Mouse (Mus musculus): ENCODE results near the gene Olfr1389. TPM values are rescaled to one million over a fixed set of nuclear protein-coding genes. Genes with fewer than 3 reads are reported as not detected.
A peak's percentile ranks its signal among the peaks of the same experiment; 100 is the strongest.
"Not testable (repeated sequence)": the region's sequence is repeated elsewhere in the genome, so short reads cannot be mapped to it uniquely, and the experiment has no call there.

The Olfr1389 gene
- not detected in 2 replicates for polyA plus RNA-seq (2014; fragmentation: Nextera tagmentation; extraction: Ambion mirVana)

DNA sequence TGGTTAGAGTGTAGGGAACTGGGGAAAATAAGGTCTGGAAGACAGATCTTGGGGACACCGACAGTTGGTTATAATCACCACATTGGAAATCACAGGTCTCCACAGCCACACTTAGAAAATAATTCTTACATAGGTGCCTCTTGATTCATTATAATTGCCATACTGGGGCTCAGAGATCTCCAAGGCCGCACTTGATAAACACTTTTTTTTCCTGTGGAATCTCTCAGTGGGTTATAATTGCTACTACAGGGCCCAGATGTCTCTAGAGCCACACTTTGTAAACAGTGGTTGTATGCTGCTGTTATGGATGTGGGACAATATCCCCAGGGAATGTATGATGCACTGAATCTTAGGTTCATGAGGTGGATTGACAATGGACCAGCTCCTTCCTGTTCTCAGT lies at the start of gene Olfr1389:
TSS of gene Olfr1389 (plus strand) at position 301 of the 400 bp plus-strand sequence.
- no peak for ATAC-seq (replicated peaks; ENCODE audit: insufficient number of reproducible peaks, low FRiP score, low TSS enrichment, low read depth)
- Histone ChIP-seq H3K4me3 (ENCODE audit: low read depth, low read length) (no peak within 1 kb of the TSS), H3K27me3 (ENCODE audit: control insufficient read depth, insufficient read depth, low read length) (no peaks in the 10 kb centered on the region), H3K4me2 (ENCODE audit: low read depth, low read length) (no peak within 1 kb of the TSS), H3K36me3 (replicated peaks; ENCODE audit: control insufficient read depth, insufficient read depth, low read depth, low read length) (no peaks in the 10 kb centered on the region), H3K9ac (replicated peaks; ENCODE audit: low read length) (no peak within 1 kb of the TSS), H3K4me1 (ENCODE audit: control insufficient read depth, insufficient read depth, low read length) (no peaks in the 10 kb centered on the region), H3K9me3 (replicated peaks; ENCODE audit: control insufficient read depth, low read length) (no peaks in the 10 kb centered on the region), H3K27ac (replicated peaks; ENCODE audit: low read depth, low read length) (no peak within 1 kb of the TSS)
- DNase-seq (ENCODE audit: low spot score), result no peak
- WGBS, result 95% methylated on average over 2 of the region's 2 CpGs

DNA sequence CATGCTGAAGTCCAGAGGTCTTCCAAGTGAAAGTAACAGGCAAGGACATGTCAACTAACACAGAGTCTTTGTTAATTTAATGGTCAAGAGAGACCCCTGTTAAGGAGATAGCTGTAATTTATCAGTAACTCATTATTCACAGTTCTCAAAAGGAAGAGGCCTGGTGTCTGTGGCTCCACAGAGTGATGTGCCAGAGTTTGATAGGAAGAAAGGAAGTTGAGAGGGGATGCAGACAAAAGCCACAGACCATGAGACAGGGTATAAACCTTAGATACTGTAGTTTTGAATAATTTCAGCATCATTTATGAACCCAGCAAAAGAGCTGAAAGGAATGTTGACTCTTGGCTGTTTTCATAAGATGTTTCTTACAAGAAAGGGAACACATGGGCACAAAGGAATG lies 39.7 kb upstream of the Olfr1389 start:
- H3K9ac ChIP-seq (replicated peaks; ENCODE audit: low read length), result no peak overlapping the region
- no peaks in the 10 kb centered on the region for H3K36me3 ChIP-seq (replicated peaks; ENCODE audit: control insufficient read depth, insufficient read depth, low read depth, low read length)
- H3K4me3 ChIP-seq (ENCODE audit: low read depth, low read length), result no peak overlapping the region
- no peak for ATAC-seq (replicated peaks; ENCODE audit: insufficient number of reproducible peaks, low FRiP score, low TSS enrichment, low read depth)
- no peaks in the 10 kb centered on the region for H3K27me3 ChIP-seq (ENCODE audit: control insufficient read depth, insufficient read depth, low read length)
- no peaks in the 10 kb centered on the region for H3K4me1 ChIP-seq (ENCODE audit: control insufficient read depth, insufficient read depth, low read length)
- DNase-seq (ENCODE audit: low spot score), result no peak
- no peak overlapping the region for H3K27ac ChIP-seq (replicated peaks; ENCODE audit: low read depth, low read length)
- H3K9me3 ChIP-seq (replicated peaks; ENCODE audit: control insufficient read depth, low read length), result no peaks in the 10 kb centered on the region
- no peak overlapping the region for H3K4me2 ChIP-seq (ENCODE audit: low read depth, low read length)

GRCm38 (mm10) chr11:49386118-49386517 lies 36.7 kb upstream of the Olfr1389 start:
- not testable (repeated sequence) for ATAC-seq (replicated peaks; ENCODE audit: insufficient number of reproducible peaks, low FRiP score, low TSS enrichment, low read depth); H3K4me3 ChIP-seq (ENCODE audit: low read depth, low read length); DNase-seq (ENCODE audit: low spot score); H3K4me2 ChIP-seq (ENCODE audit: low read depth, low read length); H3K36me3 ChIP-seq (replicated peaks; ENCODE audit: control insufficient read depth, insufficient read depth, low read depth, low read length); H3K9me3 ChIP-seq (replicated peaks; ENCODE audit: control insufficient read depth, low read length); H3K4me1 ChIP-seq (ENCODE audit: control insufficient read depth, insufficient read depth, low read length); H3K9ac ChIP-seq (replicated peaks; ENCODE audit: low read length); H3K27me3 ChIP-seq (ENCODE audit: control insufficient read depth, insufficient read depth, low read length); H3K27ac ChIP-seq (replicated peaks; ENCODE audit: low read depth, low read length)
- 94% methylated on average over 7 of the region's 7 CpGs for WGBS

GRCm38 (mm10) chr11:49392707-49393106 lies 30.2 kb upstream of the Olfr1389 start:
- not testable (repeated sequence) for H3K36me3 ChIP-seq (replicated peaks; ENCODE audit: control insufficient read depth, insufficient read depth, low read depth, low read length); H3K27me3 ChIP-seq (ENCODE audit: control insufficient read depth, insufficient read depth, low read length); H3K9ac ChIP-seq (replicated peaks; ENCODE audit: low read length); H3K4me2 ChIP-seq (ENCODE audit: low read depth, low read length); H3K9me3 ChIP-seq (replicated peaks; ENCODE audit: control insufficient read depth, low read length); H3K4me3 ChIP-seq (ENCODE audit: low read depth, low read length); ATAC-seq (replicated peaks; ENCODE audit: insufficient number of reproducible peaks, low FRiP score, low TSS enrichment, low read depth); DNase-seq (ENCODE audit: low spot score); H3K27ac ChIP-seq (replicated peaks; ENCODE audit: low read depth, low read length); H3K4me1 ChIP-seq (ENCODE audit: control insufficient read depth, insufficient read depth, low read length)
- 78% methylated on average over 1 of the region's 1 CpGs for WGBS

DNA sequence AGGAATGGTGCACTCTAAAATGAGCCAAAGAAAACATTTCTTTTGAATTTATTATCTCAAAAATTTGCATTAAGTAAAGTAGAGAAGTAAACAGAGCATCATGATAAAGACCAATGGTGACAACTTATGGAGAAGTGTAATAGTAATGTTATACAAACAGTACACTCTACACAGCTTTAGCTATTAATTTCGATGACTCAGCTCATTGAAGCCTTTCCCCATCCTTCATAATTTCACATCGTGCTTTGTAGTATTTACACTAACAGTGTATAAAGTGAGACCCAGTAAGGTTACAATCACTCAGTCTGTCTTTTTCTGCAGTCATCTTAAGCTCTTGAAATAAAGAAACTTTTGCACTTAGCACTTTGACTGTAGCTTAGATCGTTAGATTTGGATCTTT lies 16.1 kb upstream of the Olfr1389 start:
- 79% methylated on average over 3 of the region's 3 CpGs for WGBS
- H3K9ac ChIP-seq (replicated peaks; ENCODE audit: low read length), result no peak overlapping the region
- H3K27me3 ChIP-seq (ENCODE audit: control insufficient read depth, insufficient read depth, low read length), result no peaks in the 10 kb centered on the region
- no peak overlapping the region for H3K4me2 ChIP-seq (ENCODE audit: low read depth, low read length)
- ATAC-seq (replicated peaks; ENCODE audit: insufficient number of reproducible peaks, low FRiP score, low TSS enrichment, low read depth) (no peak), DNase-seq (ENCODE audit: low spot score) (no peak)
- H3K9me3 ChIP-seq (replicated peaks; ENCODE audit: control insufficient read depth, low read length), result no peaks in the 10 kb centered on the region
- H3K4me3 ChIP-seq (ENCODE audit: low read depth, low read length), result no peak overlapping the region
- H3K27ac ChIP-seq (replicated peaks; ENCODE audit: low read depth, low read length), result no peak overlapping the region
- H3K4me1 ChIP-seq (ENCODE audit: control insufficient read depth, insufficient read depth, low read length), result no peaks in the 10 kb centered on the region
- H3K36me3 ChIP-seq (replicated peaks; ENCODE audit: control insufficient read depth, insufficient read depth, low read depth, low read length), result no peaks in the 10 kb centered on the region

GRCm38 (mm10) chr11:49410540-49410939 lies 12.3 kb upstream of the Olfr1389 start:
- WGBS, result 26% methylated on average over 1 of the region's 1 CpGs
- no peak overlapping the region for H3K4me3 ChIP-seq (ENCODE audit: low read depth, low read length)
- peak; percentile 57 for DNase-seq (ENCODE audit: low spot score)
- no peaks in the 10 kb centered on the region for H3K4me1 ChIP-seq (ENCODE audit: control insufficient read depth, insufficient read depth, low read length)
- H3K4me2 ChIP-seq (ENCODE audit: low read depth, low read length), result no peak overlapping the region
- no peak for ATAC-seq (replicated peaks; ENCODE audit: insufficient number of reproducible peaks, low FRiP score, low TSS enrichment, low read depth)
- no peaks in the 10 kb centered on the region for H3K27me3 ChIP-seq (ENCODE audit: control insufficient read depth, insufficient read depth, low read length)
- H3K36me3 ChIP-seq (replicated peaks; ENCODE audit: control insufficient read depth, insufficient read depth, low read depth, low read length), result no peaks in the 10 kb centered on the region
- H3K9me3 ChIP-seq (replicated peaks; ENCODE audit: control insufficient read depth, low read length), result no peaks in the 10 kb centered on the region
- no peak overlapping the region for H3K9ac ChIP-seq (replicated peaks; ENCODE audit: low read length)
- no peak overlapping the region for H3K27ac ChIP-seq (replicated peaks; ENCODE audit: low read depth, low read length)

- no peak for ATAC-seq (replicated peaks; ENCODE audit: insufficient number of reproducible peaks, low FRiP score, low TSS enrichment, low read depth)
- no peak overlapping the region for H3K4me2 ChIP-seq (ENCODE audit: low read depth, low read length)
- no peak for DNase-seq (ENCODE audit: low spot score)
- no peaks in the 10 kb centered on the region for H3K36me3 ChIP-seq (replicated peaks; ENCODE audit: control insufficient read depth, insufficient read depth, low read depth, low read length)
- H3K9ac ChIP-seq (replicated peaks; ENCODE audit: low read length), result no peak overlapping the region
- H3K27me3 ChIP-seq (ENCODE audit: control insufficient read depth, insufficient read depth, low read length), result no peaks in the 10 kb centered on the region
- H3K9me3 ChIP-seq (replicated peaks; ENCODE audit: control insufficient read depth, low read length), result no peaks in the 10 kb centered on the region
- no peaks in the 10 kb centered on the region for H3K4me1 ChIP-seq (ENCODE audit: control insufficient read depth, insufficient read depth, low read length)
- 88% methylated on average over 1 of the region's 1 CpGs for WGBS
- no peak overlapping the region for H3K27ac ChIP-seq (replicated peaks; ENCODE audit: low read depth, low read length)
- no peak overlapping the region for H3K4me3 ChIP-seq (ENCODE audit: low read depth, low read length)
Observed at GRCm38 (mm10) chr11:49425257-49425927, 2.5 kb downstream of the Olfr1389 start.

DNA sequence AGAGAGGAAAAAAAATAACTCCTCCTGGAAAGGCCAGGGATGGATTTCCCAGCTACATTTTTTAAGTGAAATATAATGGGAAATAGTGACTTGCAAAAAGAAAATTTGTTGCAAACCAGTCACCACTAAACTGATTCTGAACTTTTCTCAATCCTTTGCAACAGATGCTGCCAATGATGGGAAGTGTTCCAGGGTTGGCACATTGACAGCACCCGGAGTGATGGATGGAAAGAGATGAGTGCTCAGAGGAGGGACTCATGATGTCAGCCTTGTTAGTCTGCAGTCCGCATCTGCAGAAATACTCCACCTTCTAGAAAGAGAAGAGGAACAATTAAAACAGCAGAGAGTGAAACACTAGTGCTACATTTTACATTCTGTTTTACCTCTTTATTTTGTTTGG lies 6.8 kb downstream of the Olfr1389 start:
- Histone ChIP-seq H3K27me3 (ENCODE audit: control insufficient read depth, insufficient read depth, low read length) (no peaks in the 10 kb centered on the region), H3K36me3 (replicated peaks; ENCODE audit: control insufficient read depth, insufficient read depth, low read depth, low read length) (no peaks in the 10 kb centered on the region), H3K4me2 (ENCODE audit: low read depth, low read length) (no peak overlapping the region), H3K9me3 (replicated peaks; ENCODE audit: control insufficient read depth, low read length) (no peaks in the 10 kb centered on the region), H3K9ac (replicated peaks; ENCODE audit: low read length) (no peak overlapping the region), H3K4me1 (ENCODE audit: control insufficient read depth, insufficient read depth, low read length) (no peaks in the 10 kb centered on the region), H3K4me3 (ENCODE audit: low read depth, low read length) (no peak overlapping the region), H3K27ac (replicated peaks; ENCODE audit: low read depth, low read length) (no peak overlapping the region)
- ATAC-seq (replicated peaks; ENCODE audit: insufficient number of reproducible peaks, low FRiP score, low TSS enrichment, low read depth), result no peak
- WGBS, result 92% methylated on average over 2 of the region's 2 CpGs
- no peak for DNase-seq (ENCODE audit: low spot score)
